15 mouse cellular contexts compared by ENCODE assay signal in the genomic region with DNA sequence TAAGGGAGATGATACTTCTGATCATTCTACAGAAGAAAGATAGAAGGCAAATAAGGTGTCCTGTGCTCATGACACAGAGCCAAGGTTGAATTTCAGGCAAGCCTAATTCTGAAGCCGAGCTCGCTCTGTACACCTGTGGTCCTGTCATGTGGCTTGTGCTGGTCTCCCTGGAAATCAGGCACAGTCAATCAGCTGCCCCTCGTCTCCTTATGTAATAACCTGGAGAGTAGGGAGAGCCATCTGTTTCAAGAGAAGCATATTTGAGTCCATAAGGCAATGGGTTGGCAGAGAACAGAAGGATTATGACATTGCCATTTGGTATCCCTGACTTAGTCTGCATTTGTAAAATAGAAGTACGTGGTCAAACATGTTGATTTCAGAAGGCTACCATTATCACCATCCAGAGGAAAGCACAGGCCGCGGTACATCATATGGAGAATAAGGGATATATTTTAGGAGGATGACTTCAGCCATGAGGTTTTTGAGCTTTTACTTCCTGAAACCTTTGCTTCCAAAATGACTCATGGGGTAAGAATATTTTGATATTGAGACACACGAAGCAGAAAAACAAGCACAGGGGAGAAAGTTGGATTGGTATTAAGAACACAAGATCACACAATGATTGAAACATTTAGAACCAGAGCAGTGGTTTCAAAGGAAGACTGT.
DNase-seq lines count a peak whose midpoint lies in the region; ATAC-seq and TF ChIP-seq lines count a peak whose summit lies in the region.
"Had no signal": no experiment of that assay in that cellular context is flagged by ENCODE, and none has a peak within 500 bp of the region (broad histone marks: within the 10 kb centered on the region; RNA-seq: fewer than 3 reads in every experiment).

No protein-coding gene starts in this region.

- ATAC-seq in forebrain, embryonic 13.5 days: peak; percentile 33; the same call in 1 of the 2 replicates
- no peak for ATAC-seq in forebrain, embryonic 11.5 days (replicated peaks; ENCODE audit: low FRiP score)
- no peak for ATAC-seq in lung, postnatal 0 days
- ATAC-seq in neural tube, embryonic 15.5 days (ENCODE audit: low FRiP score): no peak

- H3K4me2 ChIP-seq in forebrain, embryonic 13.5 days: no peak overlapping the region
- no peak overlapping the region for H3K4me2 ChIP-seq in forebrain, embryonic 11.5 days (ENCODE audit: low read depth, low read length, severe bottlenecking)
- no peak overlapping the region for H3K4me2 ChIP-seq in lung, postnatal 0 days (replicated peaks; ENCODE audit: low read depth, low read length)
- H3K4me2 ChIP-seq in neural tube, embryonic 15.5 days: no peak overlapping the region
- H3K4me2 ChIP-seq: heart, embryonic 15.5 days had no signal

- H3K4me3 ChIP-seq in forebrain, embryonic 13.5 days: no peak overlapping the region
- no peak overlapping the region for H3K4me3 ChIP-seq in forebrain, embryonic 11.5 days (ENCODE audit: low read depth, low read length)
- H3K4me3 ChIP-seq in lung, postnatal 0 days (ENCODE audit: low read depth, low read length): no peak overlapping the region
- no peak overlapping the region for H3K4me3 ChIP-seq in neural tube, embryonic 15.5 days (replicated peaks)
- H3K4me3 ChIP-seq: erythroblast, embryonic 14.5 days; heart, embryonic 15.5 days had no signal

- peaks cover 8% of the 10 kb centered on the region; the same call in 1 of the 2 replicates for H3K4me1 ChIP-seq in forebrain, embryonic 13.5 days
- no peaks in the 10 kb centered on the region; the same call in 1 of the 2 replicates for H3K4me1 ChIP-seq in forebrain, embryonic 11.5 days (replicated peaks; ENCODE audit: control insufficient read depth, insufficient read depth, low read length)
- no peaks in the 10 kb centered on the region for H3K4me1 ChIP-seq in lung, postnatal 0 days (ENCODE audit: insufficient read depth, low read depth, low read length)
- peaks cover 9% of the 10 kb centered on the region; the same call in 1 of the 2 replicates for H3K4me1 ChIP-seq in neural tube, embryonic 15.5 days
- H3K4me1 ChIP-seq: heart, embryonic 15.5 days had no signal

- no peak for DNase-seq in forebrain, embryonic 11.5 days (ENCODE audit: low spot score)
- DNase-seq in lung, postnatal 0 days (ENCODE audit: low spot score): peak; percentile 24
- DNase-seq in lung, postnatal 25 days (ENCODE audit: low spot score): no peak
- DNase-seq in cerebellum, postnatal 14 days: peak; percentile 73 to 85
- DNase-seq in telencephalon, adult 2 months (ENCODE audit: low read depth, low spot score): peak; percentile 15
- DNase-seq in urinary bladder, postnatal 25 days (ENCODE audit: low spot score): no peak
- DNase-seq: adrenal gland, postnatal 10 days; gastrocnemius, postnatal 25 days; kidney, postnatal 10 days; thymus, adult 18-20 months had no signal

- no peaks in the 10 kb centered on the region for H3K36me3 ChIP-seq in forebrain, embryonic 13.5 days (ENCODE audit: poor library complexity, severe bottlenecking)
- H3K36me3 ChIP-seq in forebrain, embryonic 11.5 days (ENCODE audit: control insufficient read depth, insufficient read depth, low read length): no peaks in the 10 kb centered on the region
- H3K36me3 ChIP-seq in lung, postnatal 0 days (ENCODE audit: insufficient read depth, low read length): no peaks in the 10 kb centered on the region
- no peaks in the 10 kb centered on the region for H3K36me3 ChIP-seq in neural tube, embryonic 15.5 days
- H3K36me3 ChIP-seq: heart, embryonic 15.5 days had no signal

- 87% methylated on average over 7 of the region's 7 CpGs for WGBS in forebrain, embryonic 13.5 days
- WGBS in forebrain, embryonic 11.5 days: 90% methylated on average over 7 of the region's 7 CpGs
- 86% methylated on average over 7 of the region's 7 CpGs for WGBS in lung, postnatal 0 days
- WGBS in neural tube, embryonic 15.5 days: 80% methylated on average over 7 of the region's 7 CpGs

- TF ChIP-seq EP300 in lung, postnatal 0 days (IDR thresholded peaks at IDR 0.05): no peak

- H3K9me3 ChIP-seq in forebrain, embryonic 13.5 days (replicated peaks): no peaks in the 10 kb centered on the region
- no peaks in the 10 kb centered on the region for H3K9me3 ChIP-seq in forebrain, embryonic 11.5 days (ENCODE audit: control insufficient read depth, low read length)
- no peaks in the 10 kb centered on the region for H3K9me3 ChIP-seq in lung, postnatal 0 days (ENCODE audit: low read length)
- no peaks in the 10 kb centered on the region for H3K9me3 ChIP-seq in neural tube, embryonic 15.5 days (replicated peaks)
- H3K9me3 ChIP-seq: heart, embryonic 15.5 days had no signal

- no peak for TF ChIP-seq CTCF in lung, postnatal 0 days (IDR thresholded peaks at IDR 0.05)

- H3K9ac ChIP-seq in forebrain, embryonic 13.5 days: no peak overlapping the region
- H3K9ac ChIP-seq in forebrain, embryonic 11.5 days (ENCODE audit: low read length): no peak overlapping the region
- H3K9ac ChIP-seq in lung, postnatal 0 days (replicated peaks; ENCODE audit: low read depth): no peak overlapping the region
- no peak overlapping the region for H3K9ac ChIP-seq in neural tube, embryonic 15.5 days (replicated peaks)
- H3K9ac ChIP-seq: heart, embryonic 15.5 days; liver, embryonic 14.5 days had no signal

- no peak overlapping the region for H3K27ac ChIP-seq in forebrain, embryonic 13.5 days
- H3K27ac ChIP-seq in forebrain, embryonic 11.5 days (ENCODE audit: low read depth, low read length): no peak overlapping the region
- no peak overlapping the region for H3K27ac ChIP-seq in lung, postnatal 0 days (ENCODE audit: low read length)
- no peak overlapping the region for H3K27ac ChIP-seq in neural tube, embryonic 15.5 days (replicated peaks)
- H3K27ac ChIP-seq: heart, embryonic 15.5 days; liver, embryonic 14.5 days had no signal

- H3K27me3 ChIP-seq in forebrain, embryonic 13.5 days: no peaks in the 10 kb centered on the region
- H3K27me3 ChIP-seq in forebrain, embryonic 11.5 days (ENCODE audit: control insufficient read depth, insufficient read depth, low read length): no peaks in the 10 kb centered on the region
- H3K27me3 ChIP-seq in lung, postnatal 0 days (replicated peaks; ENCODE audit: insufficient read depth, low read length): no peaks in the 10 kb centered on the region
- no peaks in the 10 kb centered on the region for H3K27me3 ChIP-seq in neural tube, embryonic 15.5 days (replicated peaks)
- H3K27me3 ChIP-seq: heart, embryonic 15.5 days had no signal

Comparison
In these comparisons a context has a peak if more than half of its experiments do, and no peak if none do; other contexts are left out.
1. DNase-seq: peak in lung, postnatal 0 days (single experiment), cerebellum, postnatal 14 days (2 of 2) and telencephalon, adult 2 months (single experiment); none in forebrain, embryonic 11.5 days (single experiment), lung, postnatal 25 days (single experiment) and urinary bladder, postnatal 25 days (single experiment).